Mouse (Mus musculus): ENCODE measurements around the gene 2900026A02Rik. TPM values are rescaled to one million over a fixed set of nuclear protein-coding genes. Genes with fewer than 3 reads are reported as not detected.

Gene 2900026A02Rik
- total RNA-seq (2021): 10 to 100 TPM; 23.0 to 23.1 TPM
- long read RNA-seq, experiment 1, full-length matches to known transcripts: 1 of 9 reads
- long read RNA-seq, experiment 1, partial matches to known transcripts: 0 of 9 reads
- long read RNA-seq, experiment 1, other reads (novel, unspliced or antisense): 8 of 9 reads
- long read RNA-seq, experiment 2, full-length matches to known transcripts: 2 of 9 reads
- long read RNA-seq, experiment 2, partial matches to known transcripts: 1 of 9 reads
- long read RNA-seq, experiment 2, other reads (novel, unspliced or antisense): 6 of 9 reads

DNA sequence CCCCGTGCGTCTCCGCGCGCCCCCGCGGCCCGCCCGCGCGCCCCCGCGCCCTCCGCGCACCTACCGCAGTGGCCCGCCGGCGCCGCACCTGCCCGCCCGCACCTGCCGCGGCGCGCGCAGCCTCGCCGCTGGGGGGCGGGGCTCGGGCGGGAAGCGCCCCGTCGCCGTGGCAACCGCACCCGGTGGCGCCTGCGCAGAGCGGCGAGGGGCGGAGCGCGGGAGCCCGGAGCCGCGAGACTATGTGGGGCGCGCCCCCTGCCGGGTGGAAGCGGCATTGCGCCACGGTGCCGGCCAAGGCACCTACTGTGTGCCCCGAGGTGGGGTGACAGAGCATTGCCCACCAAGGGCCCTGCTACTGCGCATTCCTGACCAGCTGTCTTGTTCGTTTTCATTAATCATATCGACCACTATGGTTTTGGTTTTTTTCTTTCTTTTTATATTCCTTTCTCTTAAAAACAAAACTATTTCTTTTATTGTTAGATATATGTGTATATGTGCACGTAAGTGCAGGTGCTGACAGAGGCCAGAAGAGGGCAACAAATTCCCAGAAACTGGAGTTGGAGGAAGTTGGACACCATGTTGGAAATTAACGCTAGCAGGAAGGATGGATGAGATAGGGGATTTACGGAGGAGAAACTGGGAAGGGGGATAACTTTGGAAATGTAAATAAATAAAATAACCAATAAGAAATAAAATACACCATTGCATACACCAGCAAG, at the start of gene 2900026A02Rik:
Gene 2900026A02Rik (minus strand): TSS at position 90 of the 719 bp plus-strand sequence.
- DNase-seq: peak; percentile 92

DNA sequence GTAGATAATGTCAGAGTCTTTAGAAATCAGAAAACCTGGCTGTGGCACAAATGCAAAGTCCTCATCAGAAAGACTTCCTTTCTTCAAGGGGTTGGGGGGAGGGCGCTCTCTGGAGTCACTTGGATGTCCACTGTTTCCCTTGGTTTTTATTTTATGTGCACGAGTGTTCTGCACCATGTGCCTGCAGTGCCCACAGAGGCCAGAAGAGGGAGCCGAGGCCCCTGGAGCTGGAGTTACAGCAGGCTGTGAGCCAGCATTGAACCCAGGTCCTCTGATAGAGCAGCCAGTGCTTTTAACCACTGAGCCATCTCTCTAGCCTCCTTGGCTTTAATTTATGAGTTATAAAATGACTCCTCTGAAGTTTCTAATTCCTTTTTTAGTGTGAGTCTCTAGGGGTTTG, 49.0 kb upstream of the 2900026A02Rik start:
- DNase-seq: no peak

DNA sequence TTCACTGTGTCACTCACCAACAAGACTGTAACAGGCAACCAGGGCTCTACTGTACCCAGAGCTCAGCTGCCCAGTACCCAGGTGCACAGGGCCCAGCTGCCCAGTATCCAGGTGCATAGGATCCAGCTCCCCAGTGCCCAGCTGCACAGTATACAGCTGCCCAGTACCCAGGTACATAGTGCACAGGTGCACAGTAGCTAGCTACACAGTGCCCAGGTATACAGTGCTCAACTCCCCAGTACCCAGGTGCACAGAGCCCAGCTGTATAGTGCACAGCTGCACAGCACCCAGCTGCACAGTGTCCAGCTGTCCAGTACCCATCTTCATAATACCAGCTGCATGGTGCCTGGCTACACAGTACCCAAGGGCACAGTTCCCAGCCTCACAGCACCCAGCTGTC, 47.2 kb upstream of the 2900026A02Rik start:
- DNase-seq: no peak

DNA sequence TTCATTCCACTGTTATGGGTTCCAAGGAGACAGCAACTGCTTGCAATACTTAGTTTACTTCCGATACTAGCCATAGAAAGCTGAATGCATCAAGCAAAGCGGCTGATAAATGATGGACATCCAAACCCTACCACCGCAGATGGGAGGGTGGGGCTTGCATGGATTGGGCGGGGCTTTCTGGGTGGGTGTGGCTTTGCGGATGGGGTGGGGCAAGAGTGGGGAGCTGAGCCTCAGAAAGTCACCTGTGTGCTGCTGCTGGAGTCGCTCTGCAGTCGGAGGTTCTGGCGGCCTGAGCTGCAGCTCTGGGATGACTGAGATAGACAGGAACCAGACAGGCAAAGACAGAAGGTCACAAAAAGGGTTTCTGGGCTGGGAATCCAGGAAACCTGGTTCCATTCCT, 44.6 kb upstream of the 2900026A02Rik start:
- no peak for DNase-seq

DNA sequence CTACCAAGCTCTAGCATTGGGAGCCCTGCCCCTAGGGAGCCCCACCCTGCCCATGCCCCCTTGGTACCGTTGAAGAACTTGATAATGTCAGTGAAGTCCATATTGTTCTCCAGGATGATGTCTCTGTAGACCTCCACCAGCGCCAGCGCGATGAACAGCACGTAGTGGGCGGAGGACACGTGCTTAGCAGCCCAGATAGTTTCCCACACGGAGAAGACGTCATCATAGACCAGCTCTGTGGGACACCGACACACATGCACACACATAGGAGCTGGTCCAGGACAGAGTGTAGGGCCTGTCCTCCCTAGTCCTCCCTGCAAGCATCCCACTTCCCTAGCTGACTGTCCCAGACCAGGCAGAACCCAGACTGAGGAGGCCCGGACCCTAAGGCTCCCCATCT, 29.8 kb upstream of the 2900026A02Rik start:
- DNase-seq: no peak

DNA sequence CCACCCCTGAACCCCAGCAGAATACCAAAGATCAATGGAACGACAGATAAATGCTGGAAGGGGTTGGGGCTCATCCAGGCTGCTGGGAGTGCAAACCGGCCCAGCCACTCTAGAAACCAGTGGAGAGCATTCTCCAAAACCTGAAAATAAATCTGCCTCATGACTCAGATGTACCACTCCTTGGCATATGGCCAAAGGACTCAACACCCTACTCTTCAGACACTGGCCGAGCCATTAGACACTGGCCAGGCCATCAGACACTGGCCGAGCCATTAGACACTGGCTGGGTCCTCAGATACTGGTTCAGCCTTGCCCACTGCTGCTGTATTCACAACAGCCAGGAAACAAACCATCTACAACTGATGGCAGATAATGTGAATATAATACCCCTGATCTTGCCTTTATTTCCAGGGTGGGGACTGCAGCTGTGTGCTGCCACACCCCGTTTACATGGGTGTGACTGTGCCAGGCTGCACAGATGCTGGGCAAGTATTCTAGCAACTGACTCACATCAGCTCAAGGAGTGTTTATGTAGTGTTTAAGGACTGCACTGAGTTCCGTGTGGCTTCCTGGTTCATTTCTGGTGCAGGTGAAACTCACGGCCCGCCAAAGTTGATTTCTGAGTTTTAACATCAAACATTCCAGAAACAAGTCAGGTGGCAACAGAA, 28.4 kb upstream of the 2900026A02Rik start:
- DNase-seq: no peak

DNA sequence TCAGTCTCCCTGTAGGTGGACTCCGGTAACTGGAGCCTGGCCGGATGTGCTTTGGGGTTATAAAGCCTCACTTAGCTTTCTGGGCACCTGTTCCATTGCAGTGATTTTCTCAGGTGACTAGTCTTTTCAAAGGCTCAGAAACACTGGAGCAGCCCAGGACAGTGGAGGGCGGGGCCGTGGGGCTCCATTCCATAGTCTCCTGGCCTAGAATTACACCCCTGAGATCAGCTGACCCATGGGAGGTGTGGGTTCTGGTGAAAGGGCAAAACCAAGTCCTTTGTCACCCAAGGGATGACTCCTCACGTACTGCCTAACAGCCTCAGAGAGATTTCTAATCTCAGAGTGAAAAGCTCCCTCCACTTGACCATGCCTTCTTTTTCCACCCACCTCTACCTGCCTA, 9.2 kb upstream of the 2900026A02Rik start:
- no peak for DNase-seq

DNA sequence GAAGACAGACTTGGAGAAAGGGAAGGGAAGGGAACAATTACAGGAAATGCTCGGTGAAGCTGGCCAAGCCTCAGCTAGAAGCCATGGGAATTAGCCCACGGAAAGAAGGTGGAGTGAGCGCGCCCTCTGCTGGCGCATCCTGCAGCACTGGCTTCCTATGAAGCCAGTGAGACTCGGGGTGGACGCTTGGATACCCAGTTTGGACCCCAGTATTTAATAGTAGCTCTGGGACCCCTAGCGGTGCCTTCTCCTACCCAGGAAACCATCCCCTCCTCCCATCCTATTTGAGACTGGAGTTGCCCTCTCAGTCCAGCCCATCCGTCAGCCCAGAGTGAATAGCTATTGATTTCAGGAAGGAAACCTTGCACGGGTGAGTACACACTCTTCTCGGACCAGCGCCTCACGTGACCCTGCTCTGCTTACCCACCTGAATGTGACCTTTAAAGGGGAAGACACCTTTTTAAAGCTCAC, 5.6 kb upstream of the 2900026A02Rik start, which contains the start of gene Tmem211:
Gene Tmem211 (plus strand): TSS at position 278 of the 471 bp plus-strand sequence.
- DNase-seq: peak; percentile 89

DNA sequence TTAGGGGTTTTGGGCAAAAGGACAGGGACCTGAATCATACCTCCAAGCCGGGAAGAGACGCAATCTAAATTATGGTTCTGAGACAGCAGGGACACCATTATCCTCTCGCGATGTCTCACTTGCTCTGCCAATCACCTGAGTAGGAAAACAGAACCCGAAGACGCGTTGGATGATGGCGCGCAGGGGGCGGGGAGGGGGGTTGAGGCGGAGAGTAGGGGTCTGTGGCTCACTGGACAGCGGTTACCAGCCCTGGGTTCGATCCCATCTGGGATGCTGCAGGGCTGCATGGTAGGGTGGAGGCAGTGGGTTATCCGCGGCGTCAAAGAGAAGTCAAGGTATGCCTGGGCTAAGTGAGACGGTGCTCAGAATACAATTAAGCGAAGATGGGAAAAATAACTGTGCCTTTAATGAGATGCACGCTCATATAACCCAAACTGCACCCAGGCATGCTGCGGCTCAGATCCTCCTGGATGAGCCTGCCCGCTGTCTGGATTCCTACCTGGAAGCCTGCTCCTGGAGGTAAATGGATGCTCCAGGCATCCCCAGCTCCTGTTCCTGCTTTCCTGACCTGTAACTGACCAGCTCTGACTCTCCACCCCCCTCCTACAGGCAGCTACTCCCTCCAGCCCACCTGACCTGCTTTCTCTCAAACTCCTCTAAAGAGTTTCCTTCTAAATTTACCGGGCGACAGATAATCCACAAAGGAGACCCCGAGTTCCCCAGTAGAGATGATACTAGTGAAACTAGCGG, 4.8 kb upstream of the 2900026A02Rik start:
- no peak for DNase-seq

DNA sequence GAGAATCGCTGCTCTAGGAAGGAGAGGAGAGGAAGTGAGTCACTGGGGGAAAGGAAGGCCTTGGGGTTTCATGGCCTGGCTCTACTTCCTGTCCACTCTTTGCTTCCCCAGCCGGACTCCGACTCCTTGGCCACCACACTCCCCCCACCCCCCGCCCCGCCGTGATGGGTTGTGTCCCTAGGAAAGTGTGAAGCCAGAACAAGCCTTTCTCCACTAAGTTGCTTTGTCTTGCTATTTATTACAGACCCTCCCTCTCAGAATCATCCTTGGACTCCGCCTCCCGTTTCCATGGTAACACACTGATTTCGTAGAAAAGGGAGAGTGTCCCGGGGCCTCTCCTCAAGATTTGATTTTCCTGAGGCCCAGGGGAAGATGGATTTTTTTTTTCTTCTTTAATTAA, 4.2 kb upstream of the 2900026A02Rik start:
- no peak for DNase-seq

DNA sequence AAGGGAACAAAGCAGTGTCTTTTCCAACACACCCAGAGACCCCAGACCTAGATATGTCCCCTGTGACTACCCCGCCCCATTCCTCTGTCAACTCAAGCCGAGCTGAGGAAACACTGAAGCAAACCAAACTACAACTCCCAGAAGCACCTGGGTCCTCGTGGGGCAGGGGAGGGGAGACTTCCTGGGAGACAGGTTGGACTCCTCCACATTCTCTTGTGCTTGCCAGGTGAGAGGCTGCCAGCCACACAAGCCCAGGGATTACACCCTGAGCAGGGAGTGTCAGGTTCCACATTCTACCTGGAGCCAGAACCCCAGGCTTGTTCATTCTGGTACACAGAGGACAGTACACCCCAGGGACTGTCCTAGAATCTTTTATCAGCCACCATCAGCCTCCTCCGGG, 2.9 kb upstream of the 2900026A02Rik start:
- DNase-seq: no peak

DNA sequence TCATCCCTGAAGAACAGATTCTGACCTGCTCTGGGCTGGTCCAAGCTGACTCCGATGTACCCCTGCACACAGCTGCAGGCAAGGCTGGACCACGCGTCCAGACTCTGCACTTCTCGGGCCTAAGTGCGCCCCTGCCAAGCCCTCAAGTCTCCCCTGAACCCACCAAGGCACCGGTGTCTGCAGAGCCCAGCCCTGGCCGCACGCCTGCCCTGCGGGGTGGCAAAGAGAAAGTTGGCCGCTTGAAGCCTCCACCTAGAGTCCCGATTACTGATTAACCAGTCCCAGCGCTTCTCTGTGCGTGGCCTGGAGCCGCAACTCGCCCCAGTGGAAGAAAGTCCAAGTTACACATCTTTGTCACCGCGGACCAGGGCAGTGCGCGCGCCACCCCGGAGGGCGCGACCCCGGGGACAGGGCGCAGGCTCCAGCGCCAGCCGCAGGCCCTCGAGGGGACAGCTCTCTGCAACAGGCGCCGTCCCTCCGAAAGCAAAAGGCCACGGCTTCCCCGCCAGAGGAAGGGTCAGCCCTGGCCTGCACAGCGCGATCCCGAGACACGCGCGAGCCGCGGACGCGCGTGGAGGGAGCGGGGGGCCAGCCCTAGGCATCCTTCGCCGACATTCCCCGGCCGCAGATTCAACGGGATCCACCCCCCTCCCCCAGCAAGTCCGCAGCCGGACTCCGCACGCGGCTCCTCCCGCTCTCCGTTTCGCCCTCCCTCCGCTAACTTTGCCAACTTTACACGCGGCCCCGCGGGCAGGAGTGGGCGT, 471 bp downstream of the 2900026A02Rik start:
- DNase-seq: peak; percentile 54

DNA sequence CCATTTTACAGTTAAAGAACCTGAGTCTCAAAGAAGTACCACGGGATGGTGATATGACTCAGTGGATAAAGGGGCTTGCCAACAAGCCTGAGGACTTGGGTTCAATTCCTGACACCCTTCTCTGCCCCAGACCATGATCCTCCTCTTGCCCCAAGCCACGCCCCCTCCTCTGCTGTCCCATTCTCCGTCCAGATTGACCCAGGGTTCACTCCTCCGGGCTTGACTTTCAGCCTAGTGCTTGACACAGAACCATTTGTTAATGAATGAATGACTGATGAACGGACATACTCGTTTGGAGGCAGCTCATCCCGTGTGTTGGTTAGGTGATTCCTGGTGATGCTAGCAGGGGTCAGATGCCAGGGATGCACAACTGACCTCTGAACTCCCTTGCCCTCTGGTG, 1.2 kb downstream of the 2900026A02Rik start:
- no peak for DNase-seq

DNA sequence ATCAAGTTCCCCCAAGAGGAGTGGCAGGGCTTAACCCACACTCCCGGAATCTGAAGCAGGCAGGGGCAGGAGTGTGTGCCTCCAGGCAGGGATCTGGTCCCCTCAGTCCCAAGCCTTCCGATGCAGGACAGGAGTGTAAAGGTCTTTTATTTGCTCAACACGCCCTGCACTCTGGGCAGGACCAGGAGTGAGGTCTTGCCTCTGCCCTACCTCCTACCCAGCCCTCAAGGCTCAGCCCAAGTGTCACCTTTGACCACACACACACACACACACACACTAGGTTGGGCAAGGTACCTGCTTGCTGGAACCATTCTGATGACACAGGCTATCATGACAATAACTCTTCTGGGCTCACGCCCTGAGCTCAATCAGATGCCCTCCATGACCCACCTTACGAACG, 1.6 kb downstream of the 2900026A02Rik start:
- no peak for DNase-seq

DNA sequence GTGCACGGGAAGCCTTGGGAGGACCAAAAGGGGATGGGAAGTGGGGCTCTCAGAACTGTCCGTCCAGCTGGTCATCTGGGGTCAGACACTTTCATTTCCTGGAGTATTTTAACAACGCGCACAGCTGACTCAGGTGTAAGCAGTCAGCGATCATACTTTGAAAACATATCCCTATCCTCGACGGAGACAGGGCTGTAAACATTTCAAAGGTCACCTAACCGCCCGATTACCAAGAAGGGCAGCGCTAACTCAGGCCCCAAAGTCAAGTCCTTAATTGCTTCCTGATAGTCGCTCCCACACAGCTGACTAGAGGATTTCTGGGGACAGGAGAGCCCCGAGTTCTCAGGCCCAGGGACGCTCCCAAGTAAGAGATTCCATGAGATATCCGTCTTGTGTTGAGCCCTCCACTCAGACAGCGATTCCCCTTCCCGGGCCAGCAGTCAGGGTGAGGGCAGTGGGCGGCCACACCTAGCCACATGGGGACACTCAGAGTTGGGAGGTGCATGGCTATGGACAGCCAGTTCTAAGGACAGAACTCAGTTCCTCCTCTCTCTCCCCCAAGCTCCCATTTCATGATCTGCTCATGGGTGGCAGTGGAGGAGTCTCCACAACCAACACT, 2.3 kb downstream of the 2900026A02Rik start:
- DNase-seq: no peak

DNA sequence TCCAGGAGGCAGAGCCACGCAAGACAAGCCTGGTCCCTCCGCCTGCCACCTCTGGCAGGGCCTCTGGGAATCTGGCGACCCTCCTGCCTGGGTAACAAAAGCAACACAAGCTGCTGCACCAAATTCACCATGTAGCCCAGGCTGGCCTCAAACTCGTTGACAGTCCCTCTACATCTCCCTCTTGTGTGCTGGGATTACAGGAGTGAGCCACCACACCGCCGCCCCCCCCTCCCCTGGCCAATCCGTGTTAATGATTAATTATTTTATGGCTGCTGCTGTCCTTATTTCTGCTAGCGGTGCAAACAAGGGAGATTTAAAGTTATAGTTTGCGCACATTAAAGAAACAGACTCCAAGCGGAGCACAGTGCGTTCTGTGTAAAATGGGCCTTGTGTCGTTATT, 4.0 kb downstream of the 2900026A02Rik start:
- DNase-seq: no peak

DNA sequence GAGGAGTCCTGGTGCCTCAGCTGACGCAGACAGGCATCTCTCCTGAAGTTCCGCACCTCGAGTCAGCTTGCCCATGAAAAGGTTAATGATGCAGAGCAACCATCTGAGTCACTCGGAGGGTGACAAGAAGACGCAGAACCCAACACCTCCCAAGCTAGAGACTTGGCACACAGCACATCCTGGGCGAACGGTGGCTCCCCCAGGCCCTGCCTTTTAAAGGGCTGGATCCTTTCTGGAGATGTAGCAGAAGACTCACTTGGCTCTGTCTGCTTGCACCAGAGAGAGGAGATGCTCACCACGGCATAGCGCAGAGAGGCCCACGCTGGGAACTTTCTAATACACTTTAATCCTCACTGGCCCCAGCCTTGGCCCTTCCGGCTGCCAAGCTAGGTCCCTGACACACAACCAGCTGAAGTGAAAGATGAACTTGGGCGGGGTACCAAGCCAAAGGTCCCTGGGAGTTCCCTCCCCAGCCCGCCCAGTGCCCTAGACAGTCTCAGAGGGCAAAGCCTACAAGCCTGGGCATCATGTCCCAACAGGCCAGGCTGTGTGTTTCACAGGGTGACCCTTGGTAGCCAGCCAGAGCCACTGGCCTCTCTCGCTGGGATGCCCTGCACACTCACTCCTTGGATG, 4.6 kb downstream of the 2900026A02Rik start:
- DNase-seq: no peak

DNA sequence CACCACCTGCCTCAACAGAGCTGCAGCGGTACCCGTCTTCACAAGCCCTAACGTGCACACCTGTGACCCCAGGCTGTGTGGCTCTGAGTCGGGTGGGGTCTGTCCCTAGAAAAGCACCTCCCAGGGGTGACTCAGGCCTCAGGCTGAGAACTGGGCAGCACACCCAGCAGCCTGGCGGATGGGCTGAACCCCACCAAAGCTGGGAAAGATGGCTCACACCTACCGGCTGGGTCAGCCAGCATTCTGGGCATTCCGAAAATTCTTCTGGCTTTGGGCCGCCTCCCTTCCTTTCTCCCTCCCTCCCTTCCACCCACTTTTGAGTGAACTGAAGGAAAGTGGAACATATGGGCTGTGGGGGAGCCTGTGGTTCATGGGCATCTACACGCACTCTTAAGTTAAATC, 5.4 kb downstream of the 2900026A02Rik start:
- DNase-seq: no peak

DNA sequence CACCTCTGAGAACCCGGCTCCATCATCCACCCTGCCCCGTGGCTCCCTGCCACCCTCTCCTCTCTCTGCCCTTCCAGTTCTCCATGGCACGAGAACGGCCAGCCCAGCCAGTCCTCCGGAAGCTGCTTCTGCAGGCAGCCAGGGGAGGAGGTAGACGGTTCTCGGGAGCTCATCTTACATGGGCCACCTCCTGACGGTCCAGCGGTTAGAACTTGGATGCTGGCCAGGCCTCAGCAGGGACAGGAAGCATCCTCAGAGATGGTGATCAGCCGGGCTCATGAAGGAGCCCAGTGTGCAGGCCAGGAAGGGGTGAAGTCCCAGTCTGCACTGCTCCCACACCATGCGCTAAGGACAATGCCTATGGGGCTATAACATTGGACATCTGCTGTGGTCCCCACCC, 6.6 kb downstream of the 2900026A02Rik start:
- peak; percentile 54 for DNase-seq

DNA sequence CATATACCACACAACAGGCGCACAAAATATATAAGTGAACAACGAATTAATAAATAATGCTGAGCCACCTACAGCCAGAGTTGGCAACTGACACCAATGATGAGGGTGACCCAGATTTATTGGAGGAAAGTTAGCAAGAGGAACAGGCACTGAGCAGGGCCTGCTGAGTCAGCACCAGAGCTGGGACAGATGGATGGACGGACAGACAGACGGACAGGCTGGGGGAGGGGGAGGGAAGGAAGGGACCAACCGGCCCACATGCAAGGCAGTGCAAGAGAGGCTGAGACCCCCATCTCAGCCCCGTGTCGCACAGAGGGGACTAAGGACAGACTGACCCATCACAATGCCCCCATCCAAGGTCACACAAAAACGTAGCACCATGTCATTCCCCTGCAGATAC, 7.0 kb downstream of the 2900026A02Rik start:
- DNase-seq: no peak
